In the genomic region with DNA sequence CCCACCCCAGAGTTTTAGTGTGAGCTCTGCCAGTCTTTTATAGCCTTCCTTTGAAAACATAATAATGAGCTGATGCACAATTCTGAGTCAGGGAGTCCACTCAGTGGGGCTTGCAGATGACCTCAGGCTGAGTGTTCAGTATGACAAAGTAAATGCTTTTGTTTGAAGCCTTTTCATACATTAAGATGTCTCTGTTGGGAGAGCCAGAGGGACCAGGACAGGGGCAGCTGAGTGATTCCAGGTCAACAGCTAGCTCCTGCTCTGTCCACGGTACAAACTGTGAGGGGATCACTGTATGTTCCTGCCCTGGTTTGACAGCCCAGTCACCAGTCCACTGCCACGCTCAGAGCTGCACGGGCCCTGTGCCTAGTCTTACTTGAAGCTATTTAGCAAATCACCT, we compare ENCODE assay signal across 9 mouse cellular contexts. TPM values are rescaled to one million over a fixed set of nuclear protein-coding genes. Genes with fewer than 3 reads are reported as not detected.
DNase-seq lines count a peak whose midpoint lies in the region; ATAC-seq and TF ChIP-seq lines count a peak whose summit lies in the region.
"Had no signal": no experiment of that assay in that cellular context is flagged by ENCODE, and none has a peak within 500 bp of the region (broad histone marks: within the 10 kb centered on the region; RNA-seq: fewer than 3 reads in every experiment).

No protein-coding gene starts in this region.

- H3K9ac ChIP-seq in kidney, postnatal 0 days (ENCODE audit: low read depth, low read length) = no peak overlapping the region
- H3K9ac ChIP-seq in hindbrain, embryonic 13.5 days = no peak overlapping the region
- H3K9ac ChIP-seq in neural tube, embryonic 15.5 days (replicated peaks) = no peak overlapping the region

- TF ChIP-seq CTCF in kidney, postnatal 0 days (IDR thresholded peaks at IDR 0.05; ENCODE audit: low read depth) = no peak
- TF ChIP-seq CTCF in kidney, adult 2 months (conservative IDR thresholded peaks at IDR 0.05; ENCODE audit: insufficient read depth, insufficient read length, low read depth, low read length) = no peak

- H3K27ac ChIP-seq in kidney, postnatal 0 days = peak overlapping the region; percentile 50; the same call in 1 of the 2 replicates
- no peak overlapping the region for H3K27ac ChIP-seq in kidney, adult 2 months (ENCODE audit: insufficient read depth, low read depth, low read length)
- H3K27ac ChIP-seq in hindbrain, embryonic 13.5 days = peak overlapping the region; percentile 85
- 0 out of 2 replicates have a peak overlapping the region, but pooled peaks have one; percentile 13 for H3K27ac ChIP-seq in neural tube, embryonic 15.5 days (replicated peaks)

- WGBS in kidney, postnatal 0 days = 31% methylated on average over 3 of the region's 3 CpGs
- 65% methylated on average over 3 of the region's 3 CpGs for WGBS in kidney, adult 2 months
- WGBS in hindbrain, embryonic 13.5 days = 11% methylated on average over 3 of the region's 3 CpGs
- WGBS in neural tube, embryonic 15.5 days = 21% methylated on average over 3 of the region's 3 CpGs

- 0 out of 2 replicates have a peak, but pooled peaks have one; percentile 3 for ATAC-seq in kidney, postnatal 0 days (replicated peaks; ENCODE audit: low FRiP score, low read depth)
- no peak for ATAC-seq in hindbrain, embryonic 13.5 days (ENCODE audit: low FRiP score)
- no peak for ATAC-seq in neural tube, embryonic 15.5 days (ENCODE audit: low FRiP score)
- ATAC-seq in granulocyte monocyte progenitor cell, adult 5-6 weeks (replicated peaks; ENCODE audit: poor library complexity, severe bottlenecking) = no peak

- peaks cover 9% of the 10 kb centered on the region for H3K4me1 ChIP-seq in kidney, postnatal 0 days (replicated peaks; ENCODE audit: insufficient read depth, low read length)
- H3K4me1 ChIP-seq in kidney, adult 2 months (ENCODE audit: control insufficient read depth, insufficient read depth, low read length) = no peaks in the 10 kb centered on the region
- H3K4me1 ChIP-seq in hindbrain, embryonic 13.5 days (replicated peaks) = peaks cover 20% of the 10 kb centered on the region
- H3K4me1 ChIP-seq in neural tube, embryonic 15.5 days = peaks cover 18% of the 10 kb centered on the region

- peak; percentile 80 for DNase-seq in kidney, postnatal 0 days (ENCODE audit: low spot score)
- no peak for DNase-seq in kidney, adult 2 months
- peak; percentile 71 for DNase-seq in embryo, embryonic 10.5 days (ENCODE audit: low spot score)
- no peak for DNase-seq in adrenal gland, adult 8-10 months

- H3K4me3 ChIP-seq in kidney, postnatal 0 days (replicated peaks; ENCODE audit: low read depth, low read length) = no peak overlapping the region
- no peak overlapping the region for H3K4me3 ChIP-seq in kidney, adult 2 months (ENCODE audit: insufficient read depth, low read depth, low read length)
- H3K4me3 ChIP-seq in hindbrain, embryonic 13.5 days = no peak overlapping the region
- no peak overlapping the region for H3K4me3 ChIP-seq in neural tube, embryonic 15.5 days (replicated peaks)

- no peak overlapping the region for H3K4me2 ChIP-seq in kidney, postnatal 0 days (ENCODE audit: low read length)
- H3K4me2 ChIP-seq in hindbrain, embryonic 13.5 days = no peak overlapping the region
- H3K4me2 ChIP-seq in neural tube, embryonic 15.5 days = no peak overlapping the region

- H3K36me3 ChIP-seq in kidney, postnatal 0 days (ENCODE audit: insufficient read depth, low read length) = no peaks in the 10 kb centered on the region
- no peaks in the 10 kb centered on the region for H3K36me3 ChIP-seq in kidney, adult 2 months (ENCODE audit: control insufficient read depth, insufficient read depth, low read length)
- H3K36me3 ChIP-seq in hindbrain, embryonic 13.5 days = no peaks in the 10 kb centered on the region
- H3K36me3 ChIP-seq in neural tube, embryonic 15.5 days = no peaks in the 10 kb centered on the region

- no peak for TF ChIP-seq POLR2A in kidney, adult 2 months (IDR thresholded peaks at IDR 0.05; ENCODE audit: low read depth, low read length)

- no peaks in the 10 kb centered on the region for H3K9me3 ChIP-seq in kidney, postnatal 0 days (replicated peaks; ENCODE audit: low read length)
- H3K9me3 ChIP-seq in hindbrain, embryonic 13.5 days = no peaks in the 10 kb centered on the region
- H3K9me3 ChIP-seq in neural tube, embryonic 15.5 days (replicated peaks) = no peaks in the 10 kb centered on the region

- no peaks in the 10 kb centered on the region for H3K27me3 ChIP-seq in kidney, postnatal 0 days (ENCODE audit: insufficient read depth, low read length)
- H3K27me3 ChIP-seq in kidney, adult 2 months (replicated peaks; ENCODE audit: control insufficient read depth, insufficient read depth, low read length) = no peaks in the 10 kb centered on the region
- no peaks in the 10 kb centered on the region for H3K27me3 ChIP-seq in hindbrain, embryonic 13.5 days
- H3K27me3 ChIP-seq in neural tube, embryonic 15.5 days (replicated peaks) = no peaks in the 10 kb centered on the region

RNA-seq across cellular contexts. Expression of a gene that starts 26.6 kb away (rescaled TPM):
- polyA plus RNA-seq in kidney, postnatal 0 days (2015; fragmentation: Nextera tagmentation; extraction: Ambion mirVana) = 116 and 133 TPM in 2 replicates
- polyA plus RNA-seq in kidney, adult 2 months (2012; rRNA removed) = 18.8 and 20.8 TPM in 2 replicates
- polyA plus RNA-seq in hindbrain, embryonic 13.5 days (2015; fragmentation: Nextera tagmentation; extraction: Ambion mirVana) = 11.3 and 14.6 TPM in 2 replicates
- 7.7 and 26.4 TPM in 2 replicates for polyA plus RNA-seq in neural tube, embryonic 15.5 days (2015; fragmentation: Nextera tagmentation; extraction: Ambion mirVana)
- total RNA-seq in granulocyte monocyte progenitor cell, adult 5-6 weeks (2014; fragmentation: Nextera tagmentation) = 10.1 and 15.3 TPM in 2 replicates
- total RNA-seq in granulocyte monocyte progenitor cell, adult 5-6 weeks (2017) = 15.6 and 21.7 TPM in 2 replicates
- total RNA-seq in adrenal gland, adult 8-10 months (2022) = 100 to 1,000 TPM in 2 of 4 experiments, 10 to 100 TPM in 2; 35.2 to 174 (median 104) TPM

RNA-seq across cellular contexts. Expression of a gene that starts 34.4 kb away (rescaled TPM):
- 0.88 and 1.2 TPM in 2 replicates for polyA plus RNA-seq in kidney, postnatal 0 days (2015; fragmentation: Nextera tagmentation; extraction: Ambion mirVana)
- polyA plus RNA-seq in kidney, adult 2 months (2012; rRNA removed) = 0.19 TPM in 2 replicates
- polyA plus RNA-seq in hindbrain, embryonic 13.5 days (2015; fragmentation: Nextera tagmentation; extraction: Ambion mirVana) = not detected in 2 replicates
- 0.37 TPM in 1 of 2 replicates, not detected in the other for polyA plus RNA-seq in neural tube, embryonic 15.5 days (2015; fragmentation: Nextera tagmentation; extraction: Ambion mirVana)
- not detected in 2 replicates for total RNA-seq in granulocyte monocyte progenitor cell, adult 5-6 weeks (2014; fragmentation: Nextera tagmentation)
- total RNA-seq in granulocyte monocyte progenitor cell, adult 5-6 weeks (2017) = not detected in 2 replicates
- total RNA-seq in adrenal gland, adult 8-10 months (2022) = not detected
- total RNA-seq: left cerebral cortex, adult 8-10 months had no signal
- polyA plus RNA-seq: heart, embryonic 14.5 days had no signal

Comparison
In these comparisons a context has a peak if more than half of its experiments do, and no peak if none do; other contexts are left out.
1. DNase-seq: peak in kidney, postnatal 0 days (single experiment) and embryo, embryonic 10.5 days (single experiment); none in kidney, adult 2 months (single experiment) and adrenal gland, adult 8-10 months (single experiment).